Mouse (Mus musculus) lung, adult 2 months (tissue): ENCODE measurements around the gene Nup37.

ENCODE experiments used
- CTCF ChIP-seq: fragments of 200-500 bp; IDR thresholded peaks from 2 replicates; pipeline ENCODE4 v1.5.1; 2011; ENCODE audit warnings: mild to moderate bottlenecking, low read length, control low read depth; ENCODE audit not compliant: insufficient read depth
- POLR2A ChIP-seq: fragments of 200-500 bp; IDR thresholded peaks from 2 replicates; pipeline ENCODE4 v1.6.1; 2011; ENCODE audit warnings: low read depth, mild to moderate bottlenecking, control low read depth, low read length, borderline replicate concordance; ENCODE audit errors: extremely low read depth

DNA sequence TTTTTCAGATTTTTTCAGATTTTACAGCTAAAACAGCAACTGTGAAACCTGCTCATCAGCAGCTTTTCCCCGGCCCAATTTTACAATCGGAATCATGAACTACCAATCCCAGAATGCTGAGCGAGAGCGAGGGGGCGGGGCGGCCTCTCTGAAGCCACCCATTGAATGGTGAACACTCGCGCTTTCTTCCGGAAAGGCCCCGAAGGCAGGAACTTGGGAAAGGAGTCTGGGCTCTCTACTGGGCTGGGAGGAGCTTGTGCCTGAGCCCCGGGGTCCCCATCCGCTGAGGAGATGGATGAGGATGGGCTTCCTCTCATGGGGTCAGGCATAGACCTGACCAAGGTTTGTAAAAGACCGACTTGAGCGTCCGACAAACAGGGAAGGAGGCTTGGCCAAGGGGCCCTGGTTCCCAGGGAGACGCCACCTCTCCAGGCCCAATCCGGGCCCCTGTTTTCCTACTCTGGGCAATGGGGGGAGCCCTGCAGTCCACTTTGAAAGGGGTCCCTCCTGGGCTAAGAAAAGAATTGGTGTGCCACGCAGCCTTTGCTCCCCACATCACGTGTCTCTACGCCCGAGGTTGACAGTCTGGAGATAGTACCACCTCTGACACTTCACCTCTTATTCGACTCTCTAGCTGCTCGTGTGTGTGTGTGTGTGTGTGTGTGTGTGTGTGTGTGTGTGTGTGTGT is 54.3 kb downstream of the Nup37 start, which contains the start of gene Washc3:
- no peak for TF ChIP-seq CTCF
- TF ChIP-seq POLR2A = peak; percentile 69; the same call in 1 of the 2 replicates
